Comparison of ENCODE assay signal across 10 mouse cellular contexts in the genomic region with DNA sequence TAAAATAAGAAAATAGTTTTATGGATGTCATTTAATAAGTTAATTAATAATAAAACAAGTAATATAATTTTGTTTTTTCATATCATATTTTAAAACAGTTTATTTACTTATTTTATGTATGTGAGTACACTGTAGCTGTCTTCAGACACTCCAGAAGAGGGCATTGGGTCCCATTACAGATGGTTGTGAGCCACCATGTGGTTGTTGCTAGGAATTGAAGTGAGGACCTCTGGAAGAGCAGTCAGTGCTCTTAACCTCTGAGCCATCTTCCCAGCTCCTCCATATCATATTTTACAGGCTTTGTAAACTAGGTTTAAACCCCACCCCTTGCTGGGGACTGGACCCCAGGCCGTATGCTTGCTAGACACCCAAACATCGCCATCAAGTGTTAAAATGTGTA. TPM values are rescaled to one million over a fixed set of nuclear protein-coding genes. Genes with fewer than 3 reads are reported as not detected.
DNase-seq lines count a peak whose midpoint lies in the region; ATAC-seq and TF ChIP-seq lines count a peak whose summit lies in the region.
"Had no signal": no experiment of that assay in that cellular context is flagged by ENCODE, and none has a peak within 500 bp of the region (broad histone marks: within the 10 kb centered on the region; RNA-seq: fewer than 3 reads in every experiment).

No protein-coding gene starts in this region.

- no peaks in the 10 kb centered on the region for H3K4me1 ChIP-seq in liver, embryonic 14.5 days (replicated peaks; ENCODE audit: control insufficient read depth in 2 of 2, insufficient read depth in 2 of 2, low read length in 1 of 2)
- H3K4me1 ChIP-seq in MEL (ENCODE audit: control insufficient read depth in 1 of 2, insufficient read depth in 2 of 2, low read length in 2 of 2) = peaks cover 0 to 4% of the 10 kb centered on the region in 2 experiments; a peak in 2 of 4 replicates
- H3K4me1 ChIP-seq in neural tube, embryonic 15.5 days = no peaks in the 10 kb centered on the region

- H3K27ac ChIP-seq in liver, embryonic 14.5 days = no peak overlapping the region
- H3K27ac ChIP-seq in MEL (ENCODE audit: control insufficient read depth, low read depth, low read length) = no peak overlapping the region
- H3K27ac ChIP-seq in neural tube, embryonic 15.5 days (replicated peaks) = no peak overlapping the region
- H3K27ac ChIP-seq: hindbrain, embryonic 14.5 days had no signal

- no peaks in the 10 kb centered on the region for H3K79me2 ChIP-seq in MEL (ENCODE audit: control insufficient read depth, insufficient read depth, low read length, poor library complexity)

- TF ChIP-seq RAD21 in MEL (IDR thresholded peaks at IDR 0.05; ENCODE audit: low read depth, low read length) = peak; percentile 19

- no peak overlapping the region for H3K4me3 ChIP-seq in liver, embryonic 14.5 days (ENCODE audit: insufficient read depth in 1 of 2, low read depth in 2 of 2, low read length in 2 of 2)
- H3K4me3 ChIP-seq in MEL (ENCODE audit: control insufficient read depth in 1 of 2, insufficient read depth in 1 of 2, low read depth in 2 of 2, low read length in 2 of 2) = no peak overlapping the region
- no peak overlapping the region for H3K4me3 ChIP-seq in neural tube, embryonic 15.5 days (replicated peaks)

- no peak for TF ChIP-seq EP300 in liver, embryonic 14.5 days (IDR thresholded peaks at IDR 0.05; ENCODE audit: low read depth)
- no peak for TF ChIP-seq EP300 in MEL (IDR thresholded peaks at IDR 0.05; ENCODE audit: low read depth in 1 of 2, low read length in 2 of 2)

- no peak for ATAC-seq in liver, embryonic 14.5 days (ENCODE audit: insufficient read depth)
- ATAC-seq in neural tube, embryonic 15.5 days (ENCODE audit: low FRiP score) = no peak

- TF ChIP-seq POLR2A in MEL (IDR thresholded peaks at IDR 0.05; ENCODE audit: control insufficient read depth in 1 of 2, insufficient read depth in 1 of 2, low read depth in 1 of 2, low read length in 2 of 2, poor library complexity in 1 of 2) = no peak

- DNase-seq in heart, postnatal 4 days = peak; percentile 16
- DNase-seq in heart, adult 9 months (ENCODE audit: low spot score in 2 of 2) = no peak
- DNase-seq in liver, embryonic 14.5 days (ENCODE audit: low read depth in 3 of 3, low spot score in 3 of 3) = no peak
- DNase-seq in liver (no peak), MEL (ENCODE audit: low read depth, low spot score) (peak; percentile 31), adipocyte (ENCODE audit: low spot score) (peak; percentile 47)
- DNase-seq in right cerebral cortex, postnatal 4 days = no peak
- DNase-seq: thymus, postnatal 36 days had no signal

- no peaks in the 10 kb centered on the region for H3K9me3 ChIP-seq in liver, embryonic 14.5 days (ENCODE audit: control insufficient read depth, low read length)
- H3K9me3 ChIP-seq in MEL (replicated peaks; ENCODE audit: insufficient read depth, low read length) = no peaks in the 10 kb centered on the region
- no peaks in the 10 kb centered on the region for H3K9me3 ChIP-seq in neural tube, embryonic 15.5 days (replicated peaks)

- WGBS in liver, embryonic 14.5 days (ENCODE audit: insufficient replicate concordance) = 74% methylated on average over 2 of the region's 2 CpGs
- 92% methylated on average over 2 of the region's 2 CpGs for WGBS in neural tube, embryonic 15.5 days

- no peak overlapping the region for H3K9ac ChIP-seq in liver, embryonic 14.5 days (replicated peaks)
- H3K9ac ChIP-seq in MEL (ENCODE audit: control insufficient read depth, low read depth, low read length, poor library complexity, severe bottlenecking) = no peak overlapping the region
- no peak overlapping the region for H3K9ac ChIP-seq in neural tube, embryonic 15.5 days (replicated peaks)
- H3K9ac ChIP-seq: hindbrain, embryonic 14.5 days had no signal

- H3K36me3 ChIP-seq in liver, embryonic 14.5 days (replicated peaks; ENCODE audit: control insufficient read depth, insufficient read depth, low read depth) = no peaks in the 10 kb centered on the region; the same call in 1 of the 2 replicates
- H3K36me3 ChIP-seq in MEL (ENCODE audit: control insufficient read depth in 1 of 2, insufficient read depth in 2 of 2, low read length in 2 of 2) = peaks cover 0 to 3% of the 10 kb centered on the region in 2 experiments; a peak in 2 of 4 replicates
- peaks cover 62% of the 10 kb centered on the region for H3K36me3 ChIP-seq in neural tube, embryonic 15.5 days

- TF ChIP-seq CTCF in liver, embryonic 14.5 days (IDR thresholded peaks at IDR 0.05; ENCODE audit: low read depth) = peak; percentile 50
- peak in 2 of 3 experiments; percentile 19 to 65; a peak in 5 of 6 replicates for TF ChIP-seq CTCF in MEL (IDR thresholded peaks at IDR 0.05 in 2 of 3, conservative IDR thresholded peaks at IDR 0.05 in 1 of 3; ENCODE audit: control insufficient read depth in 1 of 3, insufficient read depth in 1 of 3, low read depth in 2 of 3, low read length in 3 of 3, poor library complexity in 1 of 3, severe bottlenecking in 1 of 3)

- no peaks in the 10 kb centered on the region for H3K27me3 ChIP-seq in liver, embryonic 14.5 days (ENCODE audit: control insufficient read depth, insufficient read depth, low read length)
- no peaks in the 10 kb centered on the region for H3K27me3 ChIP-seq in MEL (ENCODE audit: control insufficient read depth in 1 of 2, insufficient read depth in 2 of 2, low read length in 2 of 2)
- H3K27me3 ChIP-seq in neural tube, embryonic 15.5 days (replicated peaks) = no peaks in the 10 kb centered on the region

- no peak overlapping the region for H3K4me2 ChIP-seq in liver, embryonic 14.5 days (ENCODE audit: low read depth)
- H3K4me2 ChIP-seq in neural tube, embryonic 15.5 days = no peak overlapping the region
- H3K4me2 ChIP-seq: hindbrain, embryonic 14.5 days had no signal

TF ChIP-seq in MEL, 35 proteins besides CTCF, POLR2A, EP300 and RAD21:
- TF ChIP-seq UBTF (IDR thresholded peaks at IDR 0.05; ENCODE audit: borderline replicate concordance, insufficient read depth, low read depth, low read length) (no peak), SMC3 (IDR thresholded peaks at IDR 0.05; ENCODE audit: low read depth, low read length) (peak; percentile 59)

RNA-seq across cellular contexts. Expression of a gene that starts 36.4 kb away (rescaled TPM):
- 100 to 1,000 TPM; 134 to 148 TPM for total RNA-seq in heart, postnatal 4 days (2021)
- polyA plus RNA-seq in liver, embryonic 14.5 days (2012; rRNA removed) = 2.1 and 2.6 TPM in 2 replicates
- 4.4 and 4.6 TPM in 2 replicates for polyA plus RNA-seq in liver, embryonic 14.5 days (2014; fragmentation: Nextera tagmentation; extraction: Ambion mirVana)
- total RNA-seq in MEL (2012; rRNA removed) = 4.6 and 5.6 TPM in 2 replicates
- polyA plus RNA-seq in MEL (2012; ENCODE audit: insufficient read depth in 1 of 2, insufficient read length in 2 of 2, low read depth in 1 of 2, low replicate concordance in 2 of 2, missing spikeins in 1 of 2) = 10 to 100 TPM; 11.9 to 21.1 TPM
- 17.0 TPM in 2 replicates for polyA plus RNA-seq in neural tube, embryonic 15.5 days (2015; fragmentation: Nextera tagmentation; extraction: Ambion mirVana)

RNA-seq across cellular contexts. Expression of a gene that starts 59.0 kb away (rescaled TPM):
- 10 to 100 TPM; 23.7 to 25.8 TPM for total RNA-seq in heart, postnatal 4 days (2021)
- polyA plus RNA-seq in liver, embryonic 14.5 days (2012; rRNA removed) = 6.1 and 7.6 TPM in 2 replicates
- 6.0 and 6.5 TPM in 2 replicates for polyA plus RNA-seq in liver, embryonic 14.5 days (2014; fragmentation: Nextera tagmentation; extraction: Ambion mirVana)
- total RNA-seq in MEL (2012; rRNA removed) = 16.7 and 20.3 TPM in 2 replicates
- polyA plus RNA-seq in MEL (2012; ENCODE audit: insufficient read depth in 1 of 2, insufficient read length in 2 of 2, low read depth in 1 of 2, low replicate concordance in 2 of 2, missing spikeins in 1 of 2) = 10 to 100 TPM in 1 of 2 experiments, not detected in 1; 19.2 TPM
- 7.8 and 10.0 TPM in 2 replicates for polyA plus RNA-seq in neural tube, embryonic 15.5 days (2015; fragmentation: Nextera tagmentation; extraction: Ambion mirVana)

Comparison
In these comparisons a context has a peak if more than half of its experiments do, and no peak if none do; other contexts are left out.
1. DNase-seq: peak in heart, postnatal 4 days (single experiment), MEL (single experiment) and adipocyte (single experiment); none in heart, adult 9 months (0 of 2), liver, embryonic 14.5 days (0 of 3), liver (single experiment) and right cerebral cortex, postnatal 4 days (single experiment).